Mouse (Mus musculus) myocyte (in vitro differentiated cells): ENCODE data around the gene Ankrd10. TPM values are rescaled to one million over a fixed set of nuclear protein-coding genes. Genes with fewer than 3 reads are reported as not detected.

Experiments used
- H3K27me3 ChIP-seq: one replicate; pipeline ENCODE4 v1.6.1; 2011; ENCODE audit not compliant: control insufficient read depth, insufficient read depth, insufficient read length
- H3K36me3 ChIP-seq: one replicate; pipeline ENCODE4 v1.6.1; 2011; ENCODE audit not compliant: control insufficient read depth, insufficient read depth
- H3K4me2 ChIP-seq: one replicate; pipeline ENCODE4 v1.6.1; 2011; ENCODE audit warnings: low read depth, control low read depth
- H3K4me3 ChIP-seq: one replicate; pipeline ENCODE4 v1.5.1; 2011; ENCODE audit warnings: mild to moderate bottlenecking, control low read depth, moderate library complexity
- H3K79me2 ChIP-seq: one replicate; pipeline ENCODE4 v1.6.1; 2011; ENCODE audit not compliant: control insufficient read depth, insufficient read depth
- H3ac ChIP-seq: one replicate; pipeline ENCODE4 v1.6.1; 2011; ENCODE audit not compliant: control insufficient read depth, insufficient read length
- CEBPB ChIP-seq: IDR thresholded peaks from 2 replicates; pipeline ENCODE4 v1.6.1; 2011; ENCODE audit warnings: mild to moderate bottlenecking, moderate library complexity; ENCODE audit not compliant: poor library complexity, insufficient read depth, severe bottlenecking
- E2F4 ChIP-seq: IDR thresholded peaks from one replicate; pipeline ENCODE4 v1.6.1; 2011; ENCODE audit warnings: mild to moderate bottlenecking, control low read depth, moderate library complexity; ENCODE audit not compliant: insufficient read depth
- MAX ChIP-seq: IDR thresholded peaks from one replicate; pipeline ENCODE4 v1.6.1; 2011; ENCODE audit warnings: low read depth, mild to moderate bottlenecking, control low read depth
- MYOD1 ChIP-seq, 3 experiments: IDR thresholded peaks; one replicate each; pipeline ENCODE4 v1.6.1; 2011; ENCODE audit warnings: control low read depth in 2 of 3, low read depth in 2 of 3, mild to moderate bottlenecking in 2 of 3, moderate library complexity in 1 of 3; ENCODE audit not compliant: insufficient read length in 2 of 3, control insufficient read depth in 1 of 3
- MYOG ChIP-seq, 3 experiments: IDR thresholded peaks; one replicate each; pipeline ENCODE4 v1.6.1; 2011; ENCODE audit warnings: control low read depth in 2 of 3, low read depth in 2 of 3, mild to moderate bottlenecking in 2 of 3; ENCODE audit not compliant: insufficient read length in 2 of 3, control insufficient read depth in 1 of 3, insufficient read depth in 1 of 3
- POLR2A ChIP-seq: IDR thresholded peaks from one replicate; pipeline ENCODE4 v1.6.1; 2011; ENCODE audit warnings: low read depth, mild to moderate bottlenecking, control low read depth, moderate library complexity; ENCODE audit not compliant: insufficient read length
- POLR2AphosphoS2 ChIP-seq: IDR thresholded peaks from one replicate; pipeline ENCODE4 v1.6.1; 2011; ENCODE audit warnings: low read depth, control low read depth; ENCODE audit not compliant: insufficient read length
- REST ChIP-seq: IDR thresholded peaks from one replicate; pipeline ENCODE4 v1.6.1; 2011; ENCODE audit warnings: mild to moderate bottlenecking, control low read depth, moderate library complexity; ENCODE audit not compliant: insufficient read depth, insufficient read length
- SRF ChIP-seq: IDR thresholded peaks from one replicate; pipeline ENCODE4 v1.6.1; 2011; ENCODE audit warnings: low read depth; ENCODE audit not compliant: control insufficient read depth, insufficient read length
- TCF12 ChIP-seq: IDR thresholded peaks from one replicate; pipeline ENCODE4 v1.6.1; 2011; ENCODE audit warnings: mild to moderate bottlenecking, control low read depth; ENCODE audit not compliant: poor library complexity, insufficient read depth, severe bottlenecking
- TCF3 ChIP-seq: IDR thresholded peaks from one replicate; pipeline ENCODE4 v1.6.1; 2011; ENCODE audit warnings: low read depth, control low read depth; ENCODE audit not compliant: insufficient read length
- USF1 ChIP-seq: IDR thresholded peaks from one replicate; pipeline ENCODE4 v1.6.1; 2011; ENCODE audit warnings: low read depth, mild to moderate bottlenecking, control low read depth, moderate library complexity
- polyA plus RNA-seq: library from polyadenylated mRNA; unstranded; fragments of >200 nt; fragmentation: generic; extraction: Trizol; gene quantifications from one replicate; pipeline ENCODE4 v1.2.1, GENCODE M21; 2012; ENCODE audit warnings: missing spikeins

The Ankrd10 gene
- polyA plus RNA-seq, 1 experiment: 71.9 TPM

- H3K79me2 ChIP-seq: peaks cover 4% of the 10 kb centered on the region
- TF ChIP-seq MAX (no peak), POLR2AphosphoS2 (peak; percentile 57), TCF12 (no peak), MYOD1 (IDR thresholded peaks at IDR 0.05; ENCODE audit: control insufficient read depth in 1 of 3, insufficient read length in 2 of 3, low read depth in 2 of 3) (no peak)
- H3ac ChIP-seq: no peak overlapping the region
- H3K27me3 ChIP-seq: no peaks in the 10 kb centered on the region
- H3K4me2 ChIP-seq: no peak overlapping the region
- H3K4me3 ChIP-seq: no peak overlapping the region
- peaks cover 76% of the 10 kb centered on the region for H3K36me3 ChIP-seq
These were observed 19.3 kb downstream of the Ankrd10 start for GRCm38 (mm10) chr8:11616294-11616693.

- H3ac ChIP-seq: no peak overlapping the region
- H3K27me3 ChIP-seq: no peaks in the 10 kb centered on the region
- H3K36me3 ChIP-seq: peaks cover 67% of the 10 kb centered on the region
- TF ChIP-seq E2F4: no peak
- no peak for TF ChIP-seq CEBPB
- no peak for TF ChIP-seq POLR2A
- no peak for TF ChIP-seq TCF3
- no peak for TF ChIP-seq POLR2AphosphoS2
- no peak for TF ChIP-seq TCF12
- no peak for TF ChIP-seq REST
- no peak for TF ChIP-seq MYOG (IDR thresholded peaks at IDR 0.05; ENCODE audit: control insufficient read depth in 1 of 3, insufficient read depth in 1 of 3, insufficient read length in 2 of 3, low read depth in 2 of 3)
- no peak for TF ChIP-seq MAX
- TF ChIP-seq SRF: no peak
- TF ChIP-seq USF1: no peak
- TF ChIP-seq MYOD1 (IDR thresholded peaks at IDR 0.05; ENCODE audit: control insufficient read depth in 1 of 3, insufficient read length in 2 of 3, low read depth in 2 of 3): no peak
- H3K4me2 ChIP-seq: no peak overlapping the region
- H3K79me2 ChIP-seq: peaks cover 4% of the 10 kb centered on the region
- no peak overlapping the region for H3K4me3 ChIP-seq
These were observed 21.3 kb downstream of the Ankrd10 start for GRCm38 (mm10) chr8:11614126-11614835.

GRCm38 (mm10) chr8:11608848-11609247, 26.7 kb downstream of the Ankrd10 start:
- Histone ChIP-seq H3ac (no peak overlapping the region), H3K36me3 (peaks cover 40% of the 10 kb centered on the region), H3K27me3 (no peaks in the 10 kb centered on the region), H3K4me3 (no peak overlapping the region), H3K4me2 (no peak overlapping the region), H3K79me2 (no peaks in the 10 kb centered on the region)
- TF ChIP-seq REST (no peak), POLR2AphosphoS2 (peak; percentile 68)

- Histone ChIP-seq H3K36me3 (no peaks in the 10 kb centered on the region), H3ac (no peak overlapping the region), H3K4me2 (no peak overlapping the region), H3K79me2 (no peaks in the 10 kb centered on the region), H3K4me3 (no peak overlapping the region), H3K27me3 (no peaks in the 10 kb centered on the region)
- TF ChIP-seq POLR2AphosphoS2: peak; percentile 5
- TF ChIP-seq E2F4: no peak
These were observed 33.4 kb downstream of the Ankrd10 start for GRCm38 (mm10) chr8:11602006-11602680.

GRCm38 (mm10) chr8:11600301-11600951, 35.1 kb downstream of the Ankrd10 start:
- Histone ChIP-seq H3K79me2 (no peaks in the 10 kb centered on the region), H3K4me3 (no peak overlapping the region), H3ac (no peak overlapping the region), H3K36me3 (no peaks in the 10 kb centered on the region), H3K27me3 (no peaks in the 10 kb centered on the region), H3K4me2 (no peak overlapping the region)
- peak in 1 of 3 experiments; percentile 62 for TF ChIP-seq MYOD1 (IDR thresholded peaks at IDR 0.05; ENCODE audit: control insufficient read depth in 1 of 3, insufficient read length in 2 of 3, low read depth in 2 of 3)
- peak in 2 of 3 experiments; percentile 59 to 78 for TF ChIP-seq MYOG (IDR thresholded peaks at IDR 0.05; ENCODE audit: control insufficient read depth in 1 of 3, insufficient read depth in 1 of 3, insufficient read length in 2 of 3, low read depth in 2 of 3)
- no peak for TF ChIP-seq CEBPB
